In the genomic region with DNA sequence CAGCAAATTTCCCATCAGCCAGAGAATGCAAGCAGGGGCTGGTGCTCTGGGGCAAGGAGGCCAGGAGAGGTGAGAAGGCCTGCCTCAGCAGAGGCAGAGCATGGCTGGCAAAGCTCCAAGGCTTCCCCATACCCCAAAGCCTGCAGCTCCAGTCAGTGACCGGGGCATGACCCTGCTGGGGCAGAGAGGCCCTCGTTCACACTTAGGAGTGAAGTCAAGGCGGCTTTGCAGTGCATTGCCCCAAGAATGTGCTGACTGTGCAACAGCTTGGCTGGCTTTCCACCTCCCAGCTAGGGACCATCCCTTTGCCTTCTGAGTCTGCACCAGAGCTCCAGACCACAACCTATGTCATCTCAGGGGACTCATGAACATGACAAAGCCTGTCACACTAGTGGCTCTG, we compare ENCODE assay signal across 16 mouse cellular contexts.
DNase-seq lines count a peak whose midpoint lies in the region; ATAC-seq and TF ChIP-seq lines count a peak whose summit lies in the region.
"Had no signal": no experiment of that assay in that cellular context is flagged by ENCODE, and none has a peak within 500 bp of the region (broad histone marks: within the 10 kb centered on the region; RNA-seq: fewer than 3 reads in every experiment).

No protein-coding gene starts in this region.

- TF ChIP-seq CTCF in lung, adult 2 months (IDR thresholded peaks at IDR 0.05; ENCODE audit: insufficient read depth, low read length), result no peak

- TF ChIP-seq POLR2A in lung, adult 2 months (IDR thresholded peaks at IDR 0.05; ENCODE audit: borderline replicate concordance, extremely low read depth, low read depth, low read length), result no peak

- peak; percentile 50; the same call in 1 of the 2 replicates for ATAC-seq in heart, embryonic 15.5 days (replicated peaks; ENCODE audit: insufficient number of reproducible peaks, insufficient read depth, low FRiP score, low read depth)
- no peak for ATAC-seq in megakaryocyte progenitor cell, adult 5-6 weeks (replicated peaks; ENCODE audit: poor library complexity)
- ATAC-seq: CD4-positive, CD25-positive, alpha-beta regulatory T cell, adult 4 months; inflammation-experienced regulatory T-cells, adult 6 months; Patski had no signal

- no peak overlapping the region for H3K4me3 ChIP-seq in heart, embryonic 15.5 days
- H3K4me3 ChIP-seq in lung, adult 2 months (replicated peaks; ENCODE audit: extremely low read depth, low read depth, low read length), result no peak overlapping the region
- H3K4me3 ChIP-seq: heart, embryonic 13.5 days; liver, embryonic 15.5 days; neural tube, embryonic 15.5 days had no signal

- no peaks in the 10 kb centered on the region for H3K36me3 ChIP-seq in heart, embryonic 15.5 days
- H3K36me3 ChIP-seq: heart, embryonic 13.5 days; liver, embryonic 15.5 days; neural tube, embryonic 15.5 days had no signal

- H3K4me2 ChIP-seq in heart, embryonic 15.5 days, result no peak overlapping the region
- H3K4me2 ChIP-seq: heart, embryonic 13.5 days; liver, embryonic 15.5 days; neural tube, embryonic 15.5 days had no signal

- no peaks in the 10 kb centered on the region for H3K27me3 ChIP-seq in heart, embryonic 15.5 days
- H3K27me3 ChIP-seq: liver, embryonic 15.5 days; neural tube, embryonic 15.5 days; Patski had no signal

- no peak for DNase-seq in heart, adult 11 months
- DNase-seq in lung, postnatal 10 days, result peak; percentile 28
- no peak for DNase-seq in lung, adult 2 months
- peak; percentile 75 for DNase-seq in kidney, adult 9 months
- DNase-seq in layer of hippocampus, adult 8-10 months (ENCODE audit: low spot score in 2 of 2), result no peak
- DNase-seq: adrenal gland, adult 2 months; cerebellum, adult 9-11 months; right cerebral cortex, postnatal 14 days had no signal

- no peaks in the 10 kb centered on the region for H3K9me3 ChIP-seq in heart, embryonic 15.5 days (replicated peaks)
- H3K9me3 ChIP-seq: heart, embryonic 13.5 days; liver, embryonic 15.5 days; neural tube, embryonic 15.5 days had no signal

- peaks cover 35% of the 10 kb centered on the region for H3K4me1 ChIP-seq in heart, embryonic 15.5 days (replicated peaks)
- H3K4me1 ChIP-seq in lung, adult 2 months (ENCODE audit: control insufficient read depth, insufficient read depth, low read length), result no peaks in the 10 kb centered on the region
- H3K4me1 ChIP-seq: liver, embryonic 15.5 days had no signal

- WGBS in heart, embryonic 15.5 days, result 24% methylated on average over 3 of the region's 3 CpGs
- WGBS in lung, adult 2 months, result 57% methylated on average over 3 of the region's 3 CpGs

- H3K9ac ChIP-seq in heart, embryonic 15.5 days, result no peak overlapping the region
- H3K9ac ChIP-seq: heart, embryonic 13.5 days; liver, embryonic 15.5 days; neural tube, embryonic 15.5 days had no signal

- H3K27ac ChIP-seq in heart, embryonic 15.5 days, result 0 out of 2 replicates have a peak overlapping the region, but pooled peaks have one; percentile 14
- H3K27ac ChIP-seq: heart, embryonic 13.5 days; liver, embryonic 15.5 days; neural tube, embryonic 15.5 days had no signal

Comparison
In these comparisons a context has a peak if more than half of its experiments do, and no peak if none do; other contexts are left out.
1. DNase-seq: peak in lung, postnatal 10 days (single experiment) and kidney, adult 9 months (single experiment); none in heart, adult 11 months (single experiment), lung, adult 2 months (single experiment) and layer of hippocampus, adult 8-10 months (0 of 2).